Mouse (Mus musculus) cerebellum, postnatal 4 days (tissue): ENCODE results near the gene Lif.
A peak's percentile ranks its signal among the peaks of the same experiment; 100 is the strongest.

Source experiments
- DNase-seq, 2 experiments: peaks; one replicate each; pipeline ENCODE4 v3.0.0; 2022; ENCODE audit warnings: low spot score in 2 of 2, mixed read lengths in 1 of 2

The Lif gene

GRCm38 (mm10) chr11:4262847-4263246 is 5.5 kb downstream of the Lif start:
- DNase-seq = no peak

GRCm38 (mm10) chr11:4263296-4263695 is 5.9 kb downstream of the Lif start:
- DNase-seq = no peak

DNA sequence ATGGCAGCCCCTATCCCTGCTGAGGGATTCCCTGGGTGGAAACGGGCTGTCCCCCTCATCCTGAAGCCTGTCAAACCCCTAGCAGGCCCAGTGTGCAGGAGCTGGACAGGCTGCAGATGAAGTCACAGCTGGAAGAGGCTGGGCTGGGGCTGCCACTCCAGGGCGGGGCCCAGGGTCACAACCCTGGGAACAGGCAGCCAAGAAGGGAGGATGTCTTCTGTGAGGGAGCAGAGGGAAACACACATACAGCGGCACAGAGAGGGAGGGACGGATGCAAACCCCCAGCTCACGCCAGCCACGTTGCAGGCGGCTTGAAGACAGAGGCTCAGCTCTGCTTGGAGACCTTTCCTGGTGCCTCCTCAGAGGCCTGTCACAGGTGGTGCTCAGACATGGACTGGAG is 6.7 kb downstream of the Lif start:
- DNase-seq = no peak

- DNase-seq = no peak
These were observed 9.2 kb downstream of the Lif start for GRCm38 (mm10) chr11:4266271-4267201.

DNA sequence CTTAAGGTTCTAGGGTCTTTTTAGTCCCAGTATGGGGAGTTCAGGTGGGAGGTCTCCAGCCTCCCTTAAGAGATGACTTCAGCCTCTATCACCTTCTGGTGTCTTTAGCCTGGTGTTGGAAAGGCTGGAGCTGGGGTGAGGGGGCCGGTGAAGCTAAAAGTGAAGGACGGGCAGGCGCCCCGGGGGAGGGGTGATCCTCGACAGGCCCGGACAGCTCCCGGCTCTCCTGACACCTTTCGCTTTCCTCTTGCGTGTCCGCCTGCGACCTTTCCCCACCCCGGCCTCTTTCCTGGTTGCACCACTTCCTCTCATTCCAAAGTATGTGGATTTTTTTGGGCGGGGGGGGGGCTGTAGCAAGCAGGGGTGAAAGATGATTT is 9.8 kb downstream of the Lif start:
- DNase-seq = no peak

DNA sequence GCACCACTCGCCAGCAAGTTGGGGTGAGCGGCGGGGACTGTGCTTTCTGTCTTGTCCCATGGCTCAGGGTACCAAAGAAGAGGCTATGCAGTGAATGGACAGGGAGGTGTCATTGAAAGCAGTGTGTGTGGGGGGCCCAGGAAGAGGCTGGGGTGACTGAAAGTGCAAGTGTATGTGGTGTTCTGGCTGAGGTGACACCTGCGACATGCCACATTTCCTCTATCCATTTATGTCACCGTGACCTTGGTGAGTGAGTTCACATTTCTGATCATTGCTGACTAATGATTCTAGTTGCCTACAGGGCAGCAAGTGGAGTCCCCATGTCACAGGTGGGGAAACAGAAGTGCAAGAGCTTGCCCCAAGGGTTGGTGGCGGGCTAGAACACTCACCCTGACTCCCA is 11.1 kb downstream of the Lif start:
- DNase-seq = no peak

DNA sequence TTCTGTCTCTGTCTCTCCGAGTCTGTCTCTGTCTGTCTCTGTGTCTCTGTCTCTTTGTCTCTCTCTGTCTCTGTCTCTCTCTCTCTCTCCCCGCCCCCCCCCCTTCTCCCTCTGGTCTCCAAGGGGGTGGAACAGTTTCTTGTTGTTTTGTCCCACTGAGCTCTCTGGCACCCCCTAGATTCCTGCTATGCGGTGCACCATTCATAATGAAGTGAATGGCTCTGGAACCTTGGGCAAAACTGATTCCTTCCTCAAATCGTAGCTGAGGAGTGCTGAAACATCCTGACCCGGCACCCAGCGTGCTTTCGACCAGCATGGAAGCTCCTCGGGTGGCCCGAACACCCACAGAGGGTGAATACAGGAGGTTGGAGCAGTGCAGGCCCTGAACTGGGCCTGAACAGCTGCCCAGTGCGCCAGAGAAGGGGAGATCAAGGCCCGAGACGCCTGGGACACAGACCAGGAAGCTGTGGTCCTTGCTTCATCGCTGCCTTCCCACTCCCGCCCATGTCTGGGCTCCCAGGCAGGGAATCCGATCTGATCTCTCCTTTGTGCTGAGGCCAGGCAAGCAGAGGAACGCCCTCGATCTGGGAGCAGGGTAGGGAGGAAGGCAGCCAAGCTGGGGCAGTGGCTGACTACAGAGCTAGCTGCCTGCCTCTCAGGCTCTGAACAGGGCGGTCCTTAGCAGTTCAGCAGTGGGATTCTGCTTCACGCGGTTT is 13.5 kb downstream of the Lif start:
- no peak for DNase-seq

GRCm38 (mm10) chr11:4271544-4271943 is 14.2 kb downstream of the Lif start:
- DNase-seq = no peak

GRCm38 (mm10) chr11:4276411-4276861 is 19.1 kb downstream of the Lif start:
- no peak for DNase-seq

DNA sequence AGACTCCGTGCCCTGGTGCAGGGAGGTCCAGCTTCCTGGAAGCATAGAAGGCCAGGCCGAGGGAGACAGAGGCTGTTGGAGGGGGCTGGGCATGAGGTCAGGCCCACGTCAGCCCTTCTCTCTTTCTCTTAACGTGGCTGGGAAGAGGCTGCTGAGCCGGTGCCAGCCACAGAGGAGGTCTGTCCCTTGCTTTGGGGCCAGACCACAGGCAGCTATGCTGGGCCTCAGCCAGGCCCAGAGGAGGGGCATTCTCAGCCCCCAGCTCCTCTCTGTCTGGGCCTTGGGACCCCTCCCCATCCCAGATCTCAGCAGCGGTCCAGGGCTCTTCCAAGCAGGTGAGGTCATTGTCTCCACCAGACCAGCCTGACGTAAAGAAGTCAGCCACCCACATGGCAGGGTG is 22.6 kb downstream of the Lif start:
- DNase-seq = no peak

GRCm38 (mm10) chr11:4281852-4282251 is 24.5 kb downstream of the Lif start:
- no peak for DNase-seq

DNA sequence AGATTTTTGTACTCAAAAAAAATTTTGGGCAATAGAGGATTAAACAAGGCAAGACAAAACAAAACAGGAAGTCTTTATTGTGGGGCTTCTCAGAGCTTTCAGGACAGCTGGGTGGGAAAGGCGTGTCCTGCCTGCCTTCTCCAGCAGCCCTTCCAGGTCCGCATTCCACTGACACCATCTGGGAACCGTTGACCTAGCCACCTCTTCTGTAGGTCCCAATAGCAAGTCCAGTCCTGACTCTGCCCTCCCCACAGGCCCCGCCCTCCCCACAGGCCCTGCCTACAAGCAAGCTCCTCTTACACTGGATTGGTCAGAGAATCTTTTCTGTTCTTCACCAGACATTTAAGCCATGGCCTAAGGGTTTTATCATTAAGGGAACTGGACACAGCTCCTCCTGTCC is 26.3 kb downstream of the Lif start:
- no peak for DNase-seq

GRCm38 (mm10) chr11:4289280-4289679 is 31.9 kb downstream of the Lif start:
- DNase-seq = no peak

- DNase-seq = peak in 1 of 2 experiments; percentile 34
These were observed 34.3 kb downstream of the Lif start for GRCm38 (mm10) chr11:4291639-4292038.

DNA sequence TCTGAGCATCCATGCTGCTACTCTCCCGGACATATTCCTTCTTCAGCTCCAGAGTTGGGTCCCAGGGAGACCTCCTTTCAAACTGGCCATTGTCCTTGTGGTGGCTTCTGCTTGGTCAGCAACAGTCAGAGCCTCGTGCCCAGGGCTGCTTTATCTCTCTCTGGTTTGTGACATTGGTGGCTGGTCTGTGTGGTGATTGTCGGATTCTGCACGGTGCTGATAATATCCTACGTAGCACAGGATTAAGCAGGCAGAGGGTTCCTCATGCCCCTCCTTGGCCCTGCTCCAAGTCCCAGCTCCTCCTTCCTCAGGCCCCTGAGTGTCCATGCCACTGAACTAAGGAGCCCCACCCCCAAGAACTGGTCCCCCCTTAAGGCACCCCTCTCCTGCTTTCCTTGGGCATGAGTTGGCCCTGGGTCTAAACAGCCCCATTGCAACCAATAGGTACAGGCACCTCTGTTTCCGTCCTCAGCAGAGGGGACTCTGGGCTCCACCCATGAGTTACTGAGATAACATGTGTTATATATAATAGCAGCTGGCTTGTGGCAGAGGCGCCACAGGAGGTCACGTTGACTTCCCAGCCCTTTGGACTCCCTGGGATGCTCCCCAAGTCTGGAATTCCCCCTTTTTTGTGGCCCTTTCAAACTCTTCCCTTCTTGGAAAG is 35.0 kb downstream of the Lif start:
- no peak for DNase-seq

GRCm38 (mm10) chr11:4292888-4293247 is 35.5 kb downstream of the Lif start:
- DNase-seq = no peak

DNA sequence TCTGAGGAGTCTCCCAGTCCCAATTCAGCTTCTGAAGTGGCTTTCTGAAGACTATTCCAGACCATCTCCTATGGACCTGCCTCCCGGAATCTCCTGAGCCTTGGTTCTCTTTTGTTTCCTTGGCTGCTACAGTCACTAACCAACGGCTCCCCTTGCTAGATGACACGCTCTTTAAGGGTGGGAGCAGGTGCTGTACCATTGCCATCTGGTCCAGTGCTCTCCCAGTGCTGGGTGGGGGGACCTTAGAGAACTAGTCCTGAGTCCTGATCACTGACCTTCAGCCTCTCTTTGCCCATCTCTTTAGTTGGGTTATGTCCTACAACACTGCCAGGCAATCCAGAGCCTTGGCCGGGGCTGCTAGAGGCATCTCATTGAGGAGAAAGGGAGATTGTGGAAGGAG is 36.1 kb downstream of the Lif start:
- no peak for DNase-seq

- DNase-seq = no peak
These were observed 36.7 kb downstream of the Lif start for GRCm38 (mm10) chr11:4294047-4294446.

- no peak for DNase-seq
These were observed 37.4 kb downstream of the Lif start for GRCm38 (mm10) chr11:4294495-4295351.

DNA sequence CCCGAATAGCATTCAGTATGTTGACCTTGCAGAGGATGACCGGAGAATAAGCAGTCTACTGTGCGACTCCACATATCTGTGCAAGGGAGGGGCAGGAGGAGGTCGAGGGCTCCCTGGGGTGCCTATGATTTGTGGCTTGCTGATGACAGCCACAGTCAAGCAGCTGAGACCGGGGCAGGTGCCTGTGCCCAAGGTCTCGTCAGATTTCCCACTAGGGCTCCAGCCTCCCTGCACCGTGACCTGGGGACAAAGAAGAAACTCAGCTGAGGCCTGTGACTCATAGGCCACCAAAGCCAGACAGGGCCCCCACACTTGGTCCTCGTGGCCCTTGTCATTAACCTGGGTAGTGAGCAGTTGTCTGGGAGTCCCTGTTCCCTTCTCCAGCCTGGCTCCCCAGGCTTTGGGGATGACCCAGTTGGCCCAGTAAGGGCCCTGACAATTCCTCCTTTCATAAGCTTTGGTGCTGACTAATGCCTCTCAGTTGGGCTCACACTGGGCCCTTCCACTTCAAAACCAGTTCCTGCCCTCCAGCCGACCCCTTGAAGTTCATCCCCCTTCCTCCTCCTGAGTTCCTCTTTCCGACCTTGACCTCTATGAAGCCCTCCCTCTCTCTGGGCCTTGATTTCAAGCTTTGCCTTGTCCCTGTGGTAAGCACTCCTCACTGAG is 39.4 kb downstream of the Lif start:
- no peak for DNase-seq

DNA sequence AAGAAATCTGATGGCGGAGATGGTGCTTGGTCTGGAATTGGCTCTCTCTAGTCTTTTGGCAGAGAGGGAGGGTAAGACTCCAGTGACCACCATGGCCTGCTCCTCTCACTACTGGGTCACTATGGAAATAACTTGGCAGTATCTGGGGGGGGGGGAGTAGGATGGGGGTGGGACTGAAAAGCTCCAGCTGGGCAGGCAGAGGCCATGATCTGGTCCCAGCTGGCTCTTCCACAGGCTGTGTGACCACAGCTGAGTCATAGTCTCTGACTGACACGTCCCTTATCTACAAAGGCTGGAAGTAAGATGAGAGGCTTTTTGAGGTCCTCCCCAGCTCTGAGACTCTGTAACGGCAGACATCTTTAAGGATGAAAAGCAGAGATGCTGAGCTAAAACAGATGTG is 40.4 kb downstream of the Lif start:
- no peak for DNase-seq
